Mouse (Mus musculus) testis, adult 2 months (tissue): Measurements from ENCODE around the gene Akap5. TPM values are rescaled to one million over a fixed set of nuclear protein-coding genes. Genes with fewer than 3 reads are reported as not detected.

Experiments
- H3K27ac ChIP-seq: fragments of 200-500 bp; 2 replicates; pipeline ENCODE4 v1.5.1; 2012; ENCODE audit warnings: low read depth, low read length; ENCODE audit not compliant: control insufficient read depth, insufficient read depth
- H3K27me3 ChIP-seq: fragments of 200-500 bp; 2 replicates; pipeline ENCODE4 v1.6.1; 2012; ENCODE audit warnings: mild to moderate bottlenecking, low read length, moderate library complexity; ENCODE audit not compliant: control insufficient read depth, insufficient read depth
- H3K36me3 ChIP-seq: fragments of 200-500 bp; 2 replicates; pipeline ENCODE4 v1.6.1; 2012; ENCODE audit warnings: mild to moderate bottlenecking, low read length; ENCODE audit not compliant: control insufficient read depth, insufficient read depth
- H3K4me1 ChIP-seq: fragments of 200-500 bp; 2 replicates; pipeline ENCODE4 v1.6.1; 2012; ENCODE audit warnings: low read length; ENCODE audit not compliant: control insufficient read depth, insufficient read depth
- H3K4me3 ChIP-seq: fragments of 200-500 bp; 2 replicates; pipeline ENCODE4 v1.5.1; 2012; ENCODE audit warnings: low read depth, mild to moderate bottlenecking, low read length, moderate library complexity, mixed read lengths; ENCODE audit not compliant: control insufficient read depth
- CTCF ChIP-seq: fragments of 200-500 bp; IDR thresholded peaks from 2 replicates; pipeline ENCODE4 v1.5.1; 2012; ENCODE audit warnings: low read depth, mild to moderate bottlenecking, inconsistent platforms, low read length, moderate library complexity; ENCODE audit not compliant: control insufficient read depth, insufficient read depth, insufficient replicate concordance
- POLR2A ChIP-seq: fragments of 200-500 bp; IDR thresholded peaks from 2 replicates; pipeline ENCODE4 v1.6.1; 2012; ENCODE audit warnings: low read depth, mild to moderate bottlenecking, inconsistent platforms, low read length, moderate library complexity; ENCODE audit not compliant: control insufficient read depth
- polyA plus RNA-seq: library from polyadenylated mRNA; depleted of rRNA; stranded (reverse); fragments of >200 nt; gene quantifications from 2 replicates; pipeline ENCODE4 v1.2.3, GENCODE M21; 2012

Gene Akap5
- polyA plus RNA-seq, 1 experiment, result 0.16 TPM

- no peaks in the 10 kb centered on the region for H3K27me3 ChIP-seq
- H3K4me1 ChIP-seq, result no peaks in the 10 kb centered on the region
- no peak overlapping the region for H3K4me3 ChIP-seq
- no peaks in the 10 kb centered on the region for H3K36me3 ChIP-seq
- H3K27ac ChIP-seq, result no peak overlapping the region
- TF ChIP-seq CTCF, result no peak
- no peak for TF ChIP-seq POLR2A
Observed at GRCm38 (mm10) chr12:76304199-76304598, 20.5 kb upstream of the Akap5 start.

DNA sequence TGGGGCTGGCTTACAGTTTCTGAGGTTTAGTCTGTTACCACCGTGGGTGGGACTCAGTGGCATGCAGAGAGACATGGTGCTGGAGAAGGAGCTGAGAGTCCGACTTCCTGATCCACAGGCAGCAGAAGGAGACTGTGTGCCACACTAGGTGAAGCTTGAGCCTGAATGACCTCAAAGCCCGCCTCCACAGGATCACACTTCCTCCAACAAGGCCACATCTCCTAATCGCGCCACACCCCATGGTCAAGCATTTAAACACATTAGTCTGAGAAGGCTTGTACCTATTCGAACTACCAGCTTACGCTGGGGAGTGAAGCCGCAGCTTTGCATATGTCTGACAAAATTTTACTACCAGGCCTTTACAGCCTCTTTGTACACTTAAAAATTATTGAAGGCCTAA, 19.6 kb upstream of the Akap5 start:
- Histone ChIP-seq H3K36me3 (no peaks in the 10 kb centered on the region), H3K4me1 (no peaks in the 10 kb centered on the region), H3K27ac (no peak overlapping the region), H3K27me3 (no peaks in the 10 kb centered on the region), H3K4me3 (no peak overlapping the region)
- TF ChIP-seq POLR2A, result no peak
- TF ChIP-seq CTCF, result no peak

DNA sequence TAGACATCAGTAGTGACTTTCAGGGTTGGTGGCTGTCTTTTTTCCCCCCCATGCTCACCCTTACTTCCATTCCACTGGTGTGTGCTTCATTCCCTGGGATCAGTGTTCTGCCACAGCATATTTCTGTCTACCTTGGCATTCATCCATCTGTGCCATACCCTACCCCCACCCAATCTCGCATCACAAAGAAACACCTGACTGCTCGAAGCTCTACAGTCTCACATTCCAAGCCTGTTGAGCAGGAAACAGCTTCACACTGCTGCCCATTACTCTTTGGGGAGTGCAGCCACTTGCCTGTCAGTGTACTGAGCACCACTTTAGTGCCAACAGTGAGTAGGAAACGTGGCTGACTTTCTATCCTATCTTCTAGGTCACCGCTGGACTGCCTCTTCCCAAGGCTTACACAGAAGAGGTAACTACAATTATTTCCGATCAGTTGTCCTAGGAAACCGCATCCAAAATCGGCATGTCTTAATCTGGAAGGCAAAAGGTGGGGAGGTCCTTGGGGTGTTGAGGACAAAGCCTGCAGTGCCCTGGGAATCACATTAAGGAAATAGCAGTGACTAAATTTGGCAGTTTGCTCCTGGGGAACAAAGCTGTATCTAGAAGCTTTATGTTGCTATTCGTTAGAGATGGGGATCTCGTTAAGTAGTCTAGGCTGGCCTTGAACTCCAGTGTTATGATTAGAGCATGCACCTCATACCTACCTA, 17.7 kb upstream of the Akap5 start:
- Histone ChIP-seq H3K27ac (no peak overlapping the region), H3K4me3 (no peak overlapping the region; the same call in 1 of the 2 replicates), H3K27me3 (no peaks in the 10 kb centered on the region), H3K4me1 (no peaks in the 10 kb centered on the region), H3K36me3 (no peaks in the 10 kb centered on the region)
- TF ChIP-seq CTCF (no peak), POLR2A (no peak)

DNA sequence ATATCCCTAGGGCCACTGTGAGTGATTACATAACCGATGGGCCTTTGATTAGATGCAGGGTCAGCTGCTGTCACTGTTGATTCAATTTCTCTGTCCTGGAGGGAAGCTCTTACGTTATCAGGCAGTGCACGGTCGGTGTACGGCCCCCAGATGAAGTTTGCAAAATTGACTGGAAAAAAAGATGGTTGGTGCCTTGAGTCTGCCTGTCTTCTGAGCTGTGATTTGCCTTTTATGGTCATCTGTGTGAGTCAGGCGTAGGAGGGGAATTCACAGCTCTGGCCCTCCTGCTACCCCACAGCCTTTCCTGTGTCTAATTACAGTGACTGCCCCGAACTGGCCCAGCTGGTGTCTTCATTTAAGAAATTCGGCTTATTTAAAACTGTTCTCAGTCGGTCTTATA, 16.7 kb upstream of the Akap5 start:
- no peak overlapping the region for H3K4me3 ChIP-seq
- TF ChIP-seq CTCF (no peak), POLR2A (no peak)
- H3K4me1 ChIP-seq, result no peaks in the 10 kb centered on the region
- H3K27me3 ChIP-seq, result no peaks in the 10 kb centered on the region
- H3K36me3 ChIP-seq, result no peaks in the 10 kb centered on the region
- no peak overlapping the region for H3K27ac ChIP-seq

DNA sequence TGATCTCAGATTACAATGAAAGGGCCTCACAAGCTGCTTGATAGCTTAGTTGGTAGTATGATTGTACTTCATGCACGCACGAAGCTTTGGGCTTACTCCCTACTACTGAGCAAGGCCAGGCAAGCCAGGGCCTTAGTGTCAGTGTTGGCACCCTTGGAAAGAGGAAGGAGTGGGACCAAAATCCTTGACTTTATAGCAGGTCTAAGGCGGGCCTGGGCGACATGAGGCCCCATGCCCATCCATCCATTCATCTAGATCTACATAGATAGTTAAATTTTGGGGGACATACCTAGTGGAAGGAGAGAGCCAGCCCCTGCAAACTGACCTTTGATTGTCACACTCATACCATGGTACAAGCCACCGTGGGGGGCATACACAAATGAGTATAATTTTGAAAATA, 16.3 kb upstream of the Akap5 start:
- Histone ChIP-seq H3K4me3 (no peak overlapping the region), H3K4me1 (no peaks in the 10 kb centered on the region), H3K27me3 (no peaks in the 10 kb centered on the region), H3K27ac (no peak overlapping the region), H3K36me3 (no peaks in the 10 kb centered on the region)
- TF ChIP-seq CTCF, result no peak
- TF ChIP-seq POLR2A, result no peak

DNA sequence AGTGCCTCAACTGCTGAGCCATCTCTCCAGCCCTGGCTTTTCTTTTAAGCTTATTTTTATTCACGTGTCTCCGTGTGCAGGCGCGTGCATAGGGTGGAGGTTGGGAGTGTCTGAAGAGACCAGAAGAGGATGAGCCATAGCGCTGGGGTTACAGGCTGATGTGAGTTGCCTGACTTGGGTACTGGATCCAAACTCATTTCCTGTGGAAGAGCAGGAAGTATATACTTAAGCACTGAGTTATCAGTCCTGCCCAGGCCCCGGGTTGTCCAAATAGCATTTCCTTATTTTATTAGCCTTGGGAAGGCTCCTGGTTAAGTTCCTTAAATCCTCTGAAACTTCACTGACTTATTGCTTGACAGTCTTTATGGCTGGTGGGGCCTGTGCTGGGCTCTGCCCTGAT, 14.7 kb upstream of the Akap5 start:
- Histone ChIP-seq H3K27me3 (no peaks in the 10 kb centered on the region), H3K27ac (no peak overlapping the region), H3K4me1 (no peaks in the 10 kb centered on the region), H3K36me3 (no peaks in the 10 kb centered on the region), H3K4me3 (no peak overlapping the region)
- TF ChIP-seq CTCF (no peak), POLR2A (no peak)

DNA sequence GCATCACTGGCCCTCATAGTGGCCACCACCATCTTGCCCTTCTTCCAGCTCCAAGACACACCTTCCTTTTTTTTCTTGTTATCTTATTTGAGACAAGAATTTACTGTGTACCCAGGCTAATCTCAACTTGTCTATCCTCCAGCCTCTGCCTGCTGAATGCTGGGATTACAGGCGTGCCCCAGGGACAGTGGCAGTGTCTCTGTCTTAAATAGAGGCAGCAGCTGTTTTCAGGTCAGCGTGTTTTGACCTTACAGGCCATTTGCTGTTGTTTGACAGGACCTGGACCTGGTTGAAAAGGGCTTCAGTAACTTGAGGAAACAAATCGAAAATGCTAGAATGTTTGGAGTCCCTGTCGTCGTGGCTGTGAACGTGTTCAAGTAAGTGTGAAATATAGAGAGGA, 14.1 kb upstream of the Akap5 start:
- H3K36me3 ChIP-seq, result no peaks in the 10 kb centered on the region

DNA sequence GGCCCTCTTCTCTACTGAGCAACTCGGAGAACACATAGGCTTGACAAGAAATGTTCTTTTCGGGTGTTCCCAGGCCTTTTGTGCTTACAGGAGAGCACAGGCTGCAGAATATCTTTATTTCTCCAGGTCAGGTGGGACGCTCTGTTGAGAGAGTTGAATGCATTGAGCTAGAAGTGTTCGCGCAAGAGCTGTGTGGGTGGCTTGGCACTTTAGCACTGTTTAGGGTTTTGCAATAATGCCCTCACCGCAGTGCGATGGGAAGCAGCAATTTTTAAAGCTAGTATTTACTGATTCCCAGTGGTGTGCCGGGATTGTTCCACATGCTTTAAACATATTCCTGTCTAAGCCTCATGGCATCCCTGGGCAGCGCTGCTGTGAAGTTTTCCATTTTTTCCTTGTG, 13.5 kb upstream of the Akap5 start:
- Histone ChIP-seq H3K4me3 (no peak overlapping the region), H3K36me3 (no peaks in the 10 kb centered on the region), H3K27me3 (no peaks in the 10 kb centered on the region), H3K4me1 (no peaks in the 10 kb centered on the region), H3K27ac (no peak overlapping the region)
- TF ChIP-seq POLR2A, result no peak
- no peak for TF ChIP-seq CTCF

More for the DNA sequence above, 14.1 kb upstream of the Akap5 start:
- Histone ChIP-seq H3K4me1 (no peaks in the 10 kb centered on the region), H3K27me3 (no peaks in the 10 kb centered on the region), H3K4me3 (no peak overlapping the region), H3K27ac (no peak overlapping the region)
- TF ChIP-seq POLR2A (no peak), CTCF (no peak)
